14 mouse cellular contexts compared by ENCODE assay signal in genomic region chr17:14553195-14553594, GRCm38 (mm10).
"Had no signal": no experiment of that assay in that cellular context is flagged by ENCODE, and none has a peak within 500 bp of the region (broad histone marks: within the 10 kb centered on the region; RNA-seq: fewer than 3 reads in every experiment).

No protein-coding gene starts in this region.

- H3K36me3 ChIP-seq: kidney, embryonic 15.5 days; limb, embryonic 15.5 days; liver, embryonic 12.5 days; midbrain, embryonic 12.5 days; neural tube, embryonic 15.5 days had no signal

- H3K27me3 ChIP-seq: kidney, embryonic 15.5 days; limb, embryonic 15.5 days; liver, embryonic 12.5 days; midbrain, embryonic 12.5 days; neural tube, embryonic 15.5 days had no signal

- H3K4me2 ChIP-seq: kidney, embryonic 15.5 days; limb, embryonic 15.5 days; liver, embryonic 12.5 days; midbrain, embryonic 12.5 days; neural tube, embryonic 15.5 days had no signal

- H3K4me3 ChIP-seq: kidney, embryonic 15.5 days; limb, embryonic 15.5 days; liver, embryonic 12.5 days; midbrain, embryonic 12.5 days; myocyte; neural tube, embryonic 15.5 days had no signal

- ATAC-seq: liver, embryonic 12.5 days; lung, postnatal 0 days had no signal

- H3K9ac ChIP-seq: kidney, embryonic 15.5 days; limb, embryonic 15.5 days; liver, embryonic 12.5 days; midbrain, embryonic 12.5 days; neural tube, embryonic 15.5 days had no signal

- H3K27ac ChIP-seq: kidney, embryonic 15.5 days; liver, embryonic 12.5 days; midbrain, embryonic 12.5 days; neural tube, embryonic 15.5 days had no signal

- DNase-seq: kidney, adult 2 months; kidney, postnatal 14 days; left cerebral cortex, postnatal 4 days; right cerebral cortex, adult 18-20 months; right cerebral cortex, postnatal 25 days; thymus, adult 18-20 months; thymus, postnatal 14 days had no signal

- H3K9me3 ChIP-seq: kidney, embryonic 15.5 days; limb, embryonic 15.5 days; liver, embryonic 12.5 days; midbrain, embryonic 12.5 days; neural tube, embryonic 15.5 days had no signal

- H3K4me1 ChIP-seq: liver, embryonic 12.5 days; midbrain, embryonic 12.5 days; neural tube, embryonic 15.5 days had no signal
